Mouse (Mus musculus): ENCODE measurements at regions not wholly inside any gene's neighbourhood (a gene's known extent, or its start where the extent isn't known, plus 50 kb on each side); places are given as distances from the start of the nearest gene placed in this dataset.

DNA sequence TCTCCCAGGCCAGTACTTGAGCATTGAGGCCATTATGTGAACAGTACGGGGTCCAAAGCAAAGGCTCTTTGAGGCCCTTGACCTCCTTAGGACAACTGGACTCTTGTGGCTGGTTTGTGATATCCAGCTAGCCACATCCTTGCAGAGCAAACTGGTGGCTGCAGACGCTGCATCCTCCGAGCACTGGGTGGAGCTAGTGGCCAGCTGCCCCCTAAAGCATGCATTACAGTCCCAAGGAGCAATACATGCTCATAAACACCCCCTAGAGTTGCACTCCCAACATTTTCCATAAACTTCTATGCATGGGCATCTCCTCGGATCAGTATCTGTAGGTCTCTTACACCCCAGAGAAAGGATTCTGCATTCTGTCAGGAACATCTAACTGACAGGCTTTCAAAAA lies 86.4 kb upstream of the Zmiz1 start:
- TF ChIP-seq CTCF (IDR thresholded peaks at IDR 0.05; ENCODE audit: low read depth) (peak; percentile 60), EP300 (IDR thresholded peaks at IDR 0.05; ENCODE audit: low read depth) (no peak)
